Mouse (Mus musculus) small intestine, adult 2 months (tissue): ENCODE data around the gene Rtraf.

ENCODE experiments used
- CTCF ChIP-seq: fragments of 200-500 bp; IDR thresholded peaks from 2 replicates; pipeline ENCODE4 v1.5.1; 2012; ENCODE audit warnings: low read depth, mild to moderate bottlenecking, control low read depth, inconsistent platforms, low read length, moderate library complexity, mixed read lengths; ENCODE audit not compliant: insufficient replicate concordance, insufficient read length; ENCODE audit errors: extremely low read depth
- POLR2A ChIP-seq: fragments of 200-500 bp; IDR thresholded peaks from 2 replicates; pipeline ENCODE4 v1.6.1; 2012; ENCODE audit warnings: low read depth, mild to moderate bottlenecking, control low read depth, inconsistent platforms, low read length, moderate library complexity

DNA sequence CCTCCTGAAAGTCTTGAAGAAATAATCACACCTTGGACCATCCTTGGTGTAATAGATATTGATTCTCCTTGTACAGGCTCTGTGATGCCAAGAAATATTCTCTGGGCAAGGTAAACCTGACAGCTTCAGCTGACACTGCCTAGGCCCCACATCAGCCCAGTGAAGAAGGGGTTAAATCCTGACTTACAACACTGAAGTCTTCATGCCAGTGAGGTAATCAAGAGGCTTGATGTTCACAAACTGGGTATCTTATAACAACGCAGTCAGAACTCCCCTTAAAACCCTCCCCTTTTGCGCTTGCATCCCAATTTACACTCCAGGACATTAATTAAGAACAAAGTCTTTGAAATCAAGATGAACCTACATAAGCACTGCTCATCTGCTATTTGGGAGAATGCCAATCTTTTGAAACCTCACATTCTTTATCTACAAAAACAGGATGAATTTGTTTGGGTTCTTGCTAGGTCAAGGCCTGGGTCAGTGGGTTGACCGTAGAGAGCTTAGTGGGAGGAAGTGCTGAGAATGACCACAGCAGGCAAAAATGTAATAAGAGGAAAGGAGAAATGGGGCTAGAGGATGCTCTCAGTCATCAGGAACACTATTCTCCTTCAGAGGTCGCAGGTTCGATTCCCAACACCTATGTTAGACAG, 43.8 kb upstream of the Rtraf start:
- TF ChIP-seq POLR2A (no peak), CTCF (no peak)
